In genomic region chr13:11098899-11099585, GRCm38 (mm10) we compare ENCODE assay signal across 8 mouse cellular contexts.
DNase-seq lines count a peak whose midpoint lies in the region; ATAC-seq and TF ChIP-seq lines count a peak whose summit lies in the region.

No protein-coding gene starts in this region.

- no peak for TF ChIP-seq CTCF in brain, embryonic 14.5 days (IDR thresholded peaks at IDR 0.05; ENCODE audit: borderline replicate concordance, extremely low read depth, insufficient read depth, insufficient read length)
- no peak for TF ChIP-seq CTCF in midbrain, postnatal 0 days (IDR thresholded peaks at IDR 0.05)

- TF ChIP-seq POLR2A in brain, embryonic 14.5 days (IDR thresholded peaks at IDR 0.05; ENCODE audit: borderline replicate concordance, extremely low read depth, insufficient read depth, insufficient read length, poor library complexity, severe bottlenecking): no peak

- H3K27ac ChIP-seq in forebrain, embryonic 11.5 days (ENCODE audit: low read depth, low read length): no peak overlapping the region
- H3K27ac ChIP-seq in forebrain, embryonic 12.5 days: no peak overlapping the region
- peak overlapping the region; percentile 76 for H3K27ac ChIP-seq in kidney, embryonic 14.5 days (ENCODE audit: low read depth, low read length)
- peak overlapping the region; percentile 14; the same call in 1 of the 2 replicates for H3K27ac ChIP-seq in midbrain, postnatal 0 days (ENCODE audit: low read depth, low read length)

- H3K27me3 ChIP-seq in forebrain, embryonic 11.5 days (ENCODE audit: control insufficient read depth, insufficient read depth, low read length): no peaks in the 10 kb centered on the region
- no peaks in the 10 kb centered on the region for H3K27me3 ChIP-seq in forebrain, embryonic 12.5 days
- no peaks in the 10 kb centered on the region for H3K27me3 ChIP-seq in kidney, embryonic 14.5 days (ENCODE audit: control insufficient read depth, insufficient read depth, low read length)
- H3K27me3 ChIP-seq in midbrain, postnatal 0 days (ENCODE audit: insufficient read depth, low read length): no peaks in the 10 kb centered on the region

- no peaks in the 10 kb centered on the region for H3K4me1 ChIP-seq in forebrain, embryonic 11.5 days (replicated peaks; ENCODE audit: control insufficient read depth, insufficient read depth, low read length)
- H3K4me1 ChIP-seq in forebrain, embryonic 12.5 days: no peaks in the 10 kb centered on the region; the same call in 1 of the 2 replicates
- H3K4me1 ChIP-seq in kidney, embryonic 14.5 days (ENCODE audit: control insufficient read depth, insufficient read depth, low read length): 0 out of 2 replicates have a peak, but pooled peaks cover 7% of the 10 kb centered on the region
- H3K4me1 ChIP-seq in midbrain, postnatal 0 days (ENCODE audit: insufficient read depth, low read length): no peaks in the 10 kb centered on the region; the same call in 1 of the 2 replicates

- no peaks in the 10 kb centered on the region for H3K36me3 ChIP-seq in forebrain, embryonic 11.5 days (ENCODE audit: control insufficient read depth, insufficient read depth, low read length)
- H3K36me3 ChIP-seq in forebrain, embryonic 12.5 days (replicated peaks): no peaks in the 10 kb centered on the region
- no peaks in the 10 kb centered on the region for H3K36me3 ChIP-seq in kidney, embryonic 14.5 days (ENCODE audit: control insufficient read depth, insufficient read depth, low read length)
- no peaks in the 10 kb centered on the region for H3K36me3 ChIP-seq in midbrain, postnatal 0 days (ENCODE audit: insufficient read depth, low read length)

- no peak overlapping the region for H3K4me3 ChIP-seq in forebrain, embryonic 11.5 days (ENCODE audit: low read depth, low read length)
- no peak overlapping the region for H3K4me3 ChIP-seq in forebrain, embryonic 12.5 days (replicated peaks)
- no peak overlapping the region for H3K4me3 ChIP-seq in kidney, embryonic 14.5 days (ENCODE audit: low read length)
- no peak overlapping the region for H3K4me3 ChIP-seq in midbrain, postnatal 0 days (ENCODE audit: low read depth, low read length)

- no peak for ATAC-seq in forebrain, embryonic 11.5 days (replicated peaks; ENCODE audit: low FRiP score)
- ATAC-seq in forebrain, embryonic 12.5 days (ENCODE audit: low FRiP score): no peak
- peak; percentile 94 for ATAC-seq in kidney, embryonic 14.5 days (ENCODE audit: low FRiP score, low TSS enrichment)
- ATAC-seq in midbrain, postnatal 0 days (ENCODE audit: low FRiP score): no peak

- 13% methylated on average over 4 of the region's 4 CpGs for WGBS in forebrain, embryonic 11.5 days
- WGBS in forebrain, embryonic 12.5 days: 15% methylated on average over 4 of the region's 4 CpGs
- 1% methylated on average over 4 of the region's 4 CpGs for WGBS in kidney, embryonic 14.5 days
- WGBS in midbrain, postnatal 0 days: 18% methylated on average over 4 of the region's 4 CpGs

- peak; percentile 55 for DNase-seq in forebrain, embryonic 11.5 days (ENCODE audit: low spot score)
- DNase-seq in brain, embryonic 14.5 days (ENCODE audit: low read depth): peak; percentile 52
- peak; percentile 13 for DNase-seq in midbrain, postnatal 0 days (ENCODE audit: low spot score)
- DNase-seq in thymus, postnatal 0 days (ENCODE audit: low spot score): no peak
- DNase-seq in layer of hippocampus, postnatal 14 days (ENCODE audit: low spot score in 2 of 2): no peak
- DNase-seq in right cerebral cortex, adult 18-20 months: no peak

- H3K4me2 ChIP-seq in forebrain, embryonic 11.5 days (ENCODE audit: low read depth, low read length, severe bottlenecking): no peak overlapping the region
- H3K4me2 ChIP-seq in forebrain, embryonic 12.5 days: no peak overlapping the region
- no peak overlapping the region for H3K4me2 ChIP-seq in kidney, embryonic 14.5 days (replicated peaks; ENCODE audit: low read depth, low read length)
- H3K4me2 ChIP-seq in midbrain, postnatal 0 days (ENCODE audit: low read depth, low read length, poor library complexity, severe bottlenecking): no peak overlapping the region

- no peak overlapping the region for H3K9ac ChIP-seq in forebrain, embryonic 11.5 days (ENCODE audit: low read length)
- no peak overlapping the region for H3K9ac ChIP-seq in forebrain, embryonic 12.5 days
- H3K9ac ChIP-seq in kidney, embryonic 14.5 days (ENCODE audit: low read depth, low read length): no peak overlapping the region
- H3K9ac ChIP-seq in midbrain, postnatal 0 days (replicated peaks; ENCODE audit: low read length, poor library complexity, severe bottlenecking): no peak overlapping the region

- no peaks in the 10 kb centered on the region for H3K9me3 ChIP-seq in forebrain, embryonic 11.5 days (ENCODE audit: control insufficient read depth, low read length)
- H3K9me3 ChIP-seq in forebrain, embryonic 12.5 days: no peaks in the 10 kb centered on the region
- H3K9me3 ChIP-seq in kidney, embryonic 14.5 days (ENCODE audit: control insufficient read depth, low read length): no peaks in the 10 kb centered on the region
- no peaks in the 10 kb centered on the region for H3K9me3 ChIP-seq in midbrain, postnatal 0 days (ENCODE audit: low read length)

Comparison
In these comparisons a context has a peak if more than half of its experiments do, and no peak if none do; other contexts are left out.
1. DNase-seq: peak in forebrain, embryonic 11.5 days (single experiment), brain, embryonic 14.5 days (single experiment) and midbrain, postnatal 0 days (single experiment); none in thymus, postnatal 0 days (single experiment), layer of hippocampus, postnatal 14 days (0 of 2) and right cerebral cortex, adult 18-20 months (single experiment).
2. H3K27ac ChIP-seq: peak in kidney, embryonic 14.5 days (single experiment) and midbrain, postnatal 0 days (single experiment); none in forebrain, embryonic 11.5 days (single experiment) and forebrain, embryonic 12.5 days (single experiment).